ENCODE assay signal across 23 mouse cellular contexts in genomic region chr1:153696093-153696492, GRCm38 (mm10). TPM values are rescaled to one million over a fixed set of nuclear protein-coding genes. Genes with fewer than 3 reads are reported as not detected.
DNase-seq lines count a peak whose midpoint lies in the region; ATAC-seq lines count a peak whose summit lies in the region.
"Had no signal": no experiment of that assay in that cellular context is flagged by ENCODE, and none has a peak within 500 bp of the region (broad histone marks: within the 10 kb centered on the region; RNA-seq: fewer than 3 reads in every experiment).

No protein-coding gene starts in this region.

- peaks cover 27% of the 10 kb centered on the region for H3K4me1 ChIP-seq in limb, embryonic 10.5 days
- H3K4me1 ChIP-seq: heart, embryonic 12.5 days had no signal

- WGBS in limb, embryonic 10.5 days: 94% methylated on average over 11 of the region's 11 CpGs

- no peak overlapping the region for H3K4me3 ChIP-seq in limb, embryonic 10.5 days
- H3K4me3 ChIP-seq: embryonic facial prominence, embryonic 13.5 days; forebrain, embryonic 12.5 days; heart, embryonic 12.5 days; hindbrain, embryonic 10.5 days had no signal

- H3K27ac ChIP-seq in limb, embryonic 10.5 days: peak overlapping the region; percentile 46; the same call in 1 of the 2 replicates
- H3K27ac ChIP-seq: embryonic facial prominence, embryonic 13.5 days; forebrain, embryonic 12.5 days; hindbrain, embryonic 10.5 days; hindbrain, embryonic 14.5 days had no signal

- peak; percentile 29 to 37 for DNase-seq in thymus, postnatal 10 days (ENCODE audit: low spot score in 2 of 2)
- DNase-seq in thymus, postnatal 0 days (ENCODE audit: low spot score): no peak
- DNase-seq in limb, embryonic 10.5 days (ENCODE audit: low spot score): no peak
- peak; percentile 20 to 35 for DNase-seq in thymus, postnatal 36 days
- no peak for DNase-seq in kidney, postnatal 25 days
- DNase-seq: adrenal gland, postnatal 14 days; cerebellum, adult 18-20 months; cerebellum, postnatal 36 days; gastrocnemius, postnatal 14 days had no signal

- no peak for ATAC-seq in granulocyte monocyte progenitor cell, adult 5-6 weeks (replicated peaks; ENCODE audit: poor library complexity, severe bottlenecking)
- ATAC-seq: activated CD4-positive, CD25-positive, alpha-beta regulatory T cell, adult 4 months; forebrain, embryonic 16.5 days; Patski had no signal

- no peaks in the 10 kb centered on the region for H3K9me3 ChIP-seq in limb, embryonic 10.5 days (replicated peaks)
- H3K9me3 ChIP-seq: embryonic facial prominence, embryonic 13.5 days; forebrain, embryonic 12.5 days; heart, embryonic 12.5 days; hindbrain, embryonic 10.5 days had no signal

- no peaks in the 10 kb centered on the region for H3K27me3 ChIP-seq in limb, embryonic 10.5 days (ENCODE audit: low read depth, poor library complexity, severe bottlenecking)
- H3K27me3 ChIP-seq: embryonic facial prominence, embryonic 13.5 days; forebrain, embryonic 12.5 days; Patski had no signal

- H3K36me3 ChIP-seq in limb, embryonic 10.5 days: no peaks in the 10 kb centered on the region
- H3K36me3 ChIP-seq: embryonic facial prominence, embryonic 13.5 days; heart, embryonic 12.5 days had no signal

RNA-seq across cellular contexts. Expression of gene Rgs8, which starts 43.3 kb away (rescaled TPM):
- polyA plus RNA-seq in thymus, postnatal 0 days (2015; fragmentation: Nextera tagmentation; extraction: Ambion mirVana): 0.14 and 0.35 TPM in 2 replicates
- polyA plus RNA-seq in limb, embryonic 10.5 days (2016; fragmentation: Nextera tagmentation; extraction: Ambion mirVana): 0.28 and 0.61 TPM in 2 replicates
- 0.34 and 4.6 TPM in 2 replicates for total RNA-seq in granulocyte monocyte progenitor cell, adult 5-6 weeks (2014; fragmentation: Nextera tagmentation)
- total RNA-seq in granulocyte monocyte progenitor cell, adult 5-6 weeks (2017): 0.47 and 1.3 TPM in 2 replicates
- total RNA-seq: adrenal gland, adult 18-20 months; gastrocnemius, adult 18-20 months; heart, adult 8-10 months; heart, postnatal 25 days had no signal
- polyA plus RNA-seq: gonadal fat pad, adult 2 months had no signal

RNA-seq across cellular contexts. Expression of gene Rgs16, which starts 44.1 kb away (rescaled TPM):
- 4.1 and 4.3 TPM in 2 replicates for polyA plus RNA-seq in thymus, postnatal 0 days (2015; fragmentation: Nextera tagmentation; extraction: Ambion mirVana)
- polyA plus RNA-seq in limb, embryonic 10.5 days (2016; fragmentation: Nextera tagmentation; extraction: Ambion mirVana): 3.1 and 6.0 TPM in 2 replicates
- not detected in 2 replicates for total RNA-seq in granulocyte monocyte progenitor cell, adult 5-6 weeks (2014; fragmentation: Nextera tagmentation)
- total RNA-seq in granulocyte monocyte progenitor cell, adult 5-6 weeks (2017): 0.17 TPM in 1 of 2 replicates, not detected in the other

RNA-seq across cellular contexts. Expression of gene Rnasel, which starts 53.1 kb away (rescaled TPM):
- 13.7 and 22.1 TPM in 2 replicates for polyA plus RNA-seq in thymus, postnatal 0 days (2015; fragmentation: Nextera tagmentation; extraction: Ambion mirVana)
- polyA plus RNA-seq in limb, embryonic 10.5 days (2016; fragmentation: Nextera tagmentation; extraction: Ambion mirVana): 4.0 and 8.2 TPM in 2 replicates
- 35.9 and 55.9 TPM in 2 replicates for total RNA-seq in granulocyte monocyte progenitor cell, adult 5-6 weeks (2014; fragmentation: Nextera tagmentation)
- total RNA-seq in granulocyte monocyte progenitor cell, adult 5-6 weeks (2017): 52.3 and 72.8 TPM in 2 replicates

Comparison
In these comparisons a context has a peak if more than half of its experiments do, and no peak if none do; other contexts are left out.
1. DNase-seq: peak in thymus, postnatal 10 days (2 of 2) and thymus, postnatal 36 days (2 of 2); none in thymus, postnatal 0 days (single experiment), limb, embryonic 10.5 days (single experiment) and kidney, postnatal 25 days (0 of 2).